Mouse (Mus musculus): ENCODE measurements around the gene Hpcal1. TPM values are rescaled to one million over a fixed set of nuclear protein-coding genes. Genes with fewer than 3 reads are reported as not detected.

Hpcal1 gene
- polyA plus RNA-seq, 1 experiment from 2014 or later, result 58.1 TPM

GRCm38 (mm10) chr12:17657561-17658195, 33.0 kb upstream of the Hpcal1 start:
- Histone ChIP-seq H3K36me3 (ENCODE audit: control insufficient read depth, insufficient read depth, low read length) (no peaks in the 10 kb centered on the region), H3K4me2 (replicated peaks; ENCODE audit: low read depth, low read length) (no peak overlapping the region), H3K4me3 (ENCODE audit: low read length) (no peak overlapping the region), H3K9me3 (ENCODE audit: control insufficient read depth, low read length) (peaks cover 14% of the 10 kb centered on the region), H3K27me3 (ENCODE audit: control insufficient read depth, insufficient read depth, low read length) (no peaks in the 10 kb centered on the region), H3K27ac (ENCODE audit: low read depth, low read length) (no peak overlapping the region), H3K9ac (ENCODE audit: low read depth, low read length) (no peak overlapping the region), H3K4me1 (ENCODE audit: control insufficient read depth, insufficient read depth, low read length) (peaks cover 4% of the 10 kb centered on the region; the same call in 1 of the 2 replicates)
- ATAC-seq (ENCODE audit: low FRiP score, low TSS enrichment), result no peak
- WGBS, result 92% methylated on average over 7 of the region's 7 CpGs

DNA sequence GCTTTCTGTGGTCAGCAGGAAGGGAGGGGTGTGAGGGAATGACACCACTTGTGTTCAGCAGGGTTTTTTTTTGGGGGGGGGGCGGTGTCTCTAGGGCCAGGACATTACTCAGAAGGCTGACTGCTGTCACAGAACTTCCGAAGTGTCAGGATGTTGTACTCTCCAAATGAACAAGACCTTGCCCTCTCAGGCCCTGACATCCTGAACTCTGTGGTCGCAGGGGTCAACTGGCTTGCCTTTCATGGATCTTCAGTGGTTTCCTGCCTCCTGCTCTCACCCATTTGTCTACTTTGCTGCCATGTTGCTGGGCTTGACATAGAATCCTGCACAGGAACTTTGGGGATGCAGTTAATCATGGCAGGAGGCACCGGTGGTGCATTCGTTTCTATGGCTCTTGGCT, 32.1 kb upstream of the Hpcal1 start:
- WGBS, result 33% methylated on average over 5 of the region's 5 CpGs
- no peak overlapping the region for H3K9ac ChIP-seq (ENCODE audit: low read depth, low read length)
- H3K9me3 ChIP-seq (ENCODE audit: control insufficient read depth, low read length), result peaks cover 14% of the 10 kb centered on the region
- no peak overlapping the region for H3K4me3 ChIP-seq (ENCODE audit: low read length)
- peaks cover 4% of the 10 kb centered on the region; the same call in 1 of the 2 replicates for H3K4me1 ChIP-seq (ENCODE audit: control insufficient read depth, insufficient read depth, low read length)
- no peaks in the 10 kb centered on the region for H3K36me3 ChIP-seq (ENCODE audit: control insufficient read depth, insufficient read depth, low read length)
- H3K27ac ChIP-seq (ENCODE audit: low read depth, low read length), result no peak overlapping the region
- no peak for ATAC-seq (ENCODE audit: low FRiP score, low TSS enrichment)
- H3K4me2 ChIP-seq (replicated peaks; ENCODE audit: low read depth, low read length), result no peak overlapping the region
- H3K27me3 ChIP-seq (ENCODE audit: control insufficient read depth, insufficient read depth, low read length), result no peaks in the 10 kb centered on the region

GRCm38 (mm10) chr12:17661483-17661920, 29.2 kb upstream of the Hpcal1 start:
- H3K4me2 ChIP-seq (replicated peaks; ENCODE audit: low read depth, low read length), result no peak overlapping the region
- peaks cover 4% of the 10 kb centered on the region; the same call in 1 of the 2 replicates for H3K4me1 ChIP-seq (ENCODE audit: control insufficient read depth, insufficient read depth, low read length)
- 0 out of 2 replicates have a peak, but pooled peaks cover 5% of the 10 kb centered on the region for H3K9me3 ChIP-seq (ENCODE audit: control insufficient read depth, low read length)
- no peak overlapping the region for H3K9ac ChIP-seq (ENCODE audit: low read depth, low read length)
- peak; percentile 67 for ATAC-seq (ENCODE audit: low FRiP score, low TSS enrichment)
- 8% methylated on average over 4 of the region's 4 CpGs for WGBS
- H3K4me3 ChIP-seq (ENCODE audit: low read length), result no peak overlapping the region
- H3K27me3 ChIP-seq (ENCODE audit: control insufficient read depth, insufficient read depth, low read length), result no peaks in the 10 kb centered on the region
- no peak overlapping the region for H3K27ac ChIP-seq (ENCODE audit: low read depth, low read length)
- H3K36me3 ChIP-seq (ENCODE audit: control insufficient read depth, insufficient read depth, low read length), result no peaks in the 10 kb centered on the region

GRCm38 (mm10) chr12:17663991-17664635, 26.5 kb upstream of the Hpcal1 start:
- Histone ChIP-seq H3K27ac (ENCODE audit: low read depth, low read length) (no peak overlapping the region), H3K36me3 (ENCODE audit: control insufficient read depth, insufficient read depth, low read length) (no peaks in the 10 kb centered on the region), H3K27me3 (ENCODE audit: control insufficient read depth, insufficient read depth, low read length) (no peaks in the 10 kb centered on the region), H3K9me3 (ENCODE audit: control insufficient read depth, low read length) (no peaks in the 10 kb centered on the region), H3K4me1 (ENCODE audit: control insufficient read depth, insufficient read depth, low read length) (peaks cover 4% of the 10 kb centered on the region; the same call in 1 of the 2 replicates), H3K4me3 (ENCODE audit: low read length) (no peak overlapping the region), H3K9ac (ENCODE audit: low read depth, low read length) (no peak overlapping the region), H3K4me2 (replicated peaks; ENCODE audit: low read depth, low read length) (no peak overlapping the region)
- no peak for ATAC-seq (ENCODE audit: low FRiP score, low TSS enrichment)
- 79% methylated on average over 9 of the region's 9 CpGs for WGBS

DNA sequence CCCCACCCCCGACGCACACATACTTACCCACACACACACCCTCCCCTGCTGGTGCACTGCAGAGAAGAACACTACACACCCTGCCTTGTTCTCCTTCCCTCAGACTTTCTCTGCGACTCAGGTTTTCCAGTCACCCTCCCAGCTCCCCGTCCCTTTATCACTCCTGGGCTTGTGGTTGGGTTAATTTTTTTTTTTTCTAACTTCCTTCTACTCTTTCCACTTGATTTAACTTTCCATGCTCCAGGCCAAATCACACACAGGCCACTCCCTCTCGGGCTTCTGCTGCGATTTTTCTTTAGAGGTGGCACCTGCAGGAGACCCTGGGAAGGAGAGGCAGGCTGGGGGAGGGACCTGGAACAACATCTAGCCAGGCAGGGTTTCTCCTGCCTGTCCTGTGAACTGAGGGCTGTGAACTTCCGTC, 24.7 kb upstream of the Hpcal1 start:
- Histone ChIP-seq H3K4me2 (replicated peaks; ENCODE audit: low read depth, low read length) (no peak overlapping the region), H3K4me3 (ENCODE audit: low read length) (no peak overlapping the region), H3K4me1 (ENCODE audit: control insufficient read depth, insufficient read depth, low read length) (peaks cover 4% of the 10 kb centered on the region; the same call in 1 of the 2 replicates), H3K27me3 (ENCODE audit: control insufficient read depth, insufficient read depth, low read length) (no peaks in the 10 kb centered on the region), H3K9me3 (ENCODE audit: control insufficient read depth, low read length) (no peaks in the 10 kb centered on the region), H3K9ac (ENCODE audit: low read depth, low read length) (no peak overlapping the region), H3K36me3 (ENCODE audit: control insufficient read depth, insufficient read depth, low read length) (no peaks in the 10 kb centered on the region), H3K27ac (ENCODE audit: low read depth, low read length) (peak overlapping the region; percentile 74)
- ATAC-seq (ENCODE audit: low FRiP score, low TSS enrichment), result peak; percentile 68
- 49% methylated on average over 7 of the region's 7 CpGs for WGBS

GRCm38 (mm10) chr12:17666616-17667015, 24.0 kb upstream of the Hpcal1 start:
- Histone ChIP-seq H3K27ac (ENCODE audit: low read depth, low read length) (0 out of 2 replicates have a peak overlapping the region, but pooled peaks have one; percentile 30), H3K4me1 (ENCODE audit: control insufficient read depth, insufficient read depth, low read length) (peaks cover 4% of the 10 kb centered on the region; the same call in 1 of the 2 replicates), H3K4me2 (replicated peaks; ENCODE audit: low read depth, low read length) (no peak overlapping the region), H3K9ac (ENCODE audit: low read depth, low read length) (no peak overlapping the region), H3K9me3 (ENCODE audit: control insufficient read depth, low read length) (no peaks in the 10 kb centered on the region), H3K27me3 (ENCODE audit: control insufficient read depth, insufficient read depth, low read length) (no peaks in the 10 kb centered on the region), H3K4me3 (ENCODE audit: low read length) (no peak overlapping the region), H3K36me3 (ENCODE audit: control insufficient read depth, insufficient read depth, low read length) (no peaks in the 10 kb centered on the region)
- 84% methylated on average over 2 of the region's 2 CpGs for WGBS
- 0 out of 2 replicates have a peak, but pooled peaks have one; percentile 14 for ATAC-seq (ENCODE audit: low FRiP score, low TSS enrichment)

GRCm38 (mm10) chr12:17673729-17674128, 16.9 kb upstream of the Hpcal1 start:
- H3K4me2 ChIP-seq (replicated peaks; ENCODE audit: low read depth, low read length), result no peak overlapping the region
- 59% methylated on average over 7 of the region's 7 CpGs for WGBS
- H3K9me3 ChIP-seq (ENCODE audit: control insufficient read depth, low read length), result no peaks in the 10 kb centered on the region
- H3K36me3 ChIP-seq (ENCODE audit: control insufficient read depth, insufficient read depth, low read length), result no peaks in the 10 kb centered on the region
- no peaks in the 10 kb centered on the region for H3K27me3 ChIP-seq (ENCODE audit: control insufficient read depth, insufficient read depth, low read length)
- 0 out of 2 replicates have a peak, but pooled peaks cover 4% of the 10 kb centered on the region for H3K4me1 ChIP-seq (ENCODE audit: control insufficient read depth, insufficient read depth, low read length)
- no peak overlapping the region for H3K27ac ChIP-seq (ENCODE audit: low read depth, low read length)
- no peak overlapping the region for H3K9ac ChIP-seq (ENCODE audit: low read depth, low read length)
- no peak overlapping the region for H3K4me3 ChIP-seq (ENCODE audit: low read length)
- no peak for ATAC-seq (ENCODE audit: low FRiP score, low TSS enrichment)

DNA sequence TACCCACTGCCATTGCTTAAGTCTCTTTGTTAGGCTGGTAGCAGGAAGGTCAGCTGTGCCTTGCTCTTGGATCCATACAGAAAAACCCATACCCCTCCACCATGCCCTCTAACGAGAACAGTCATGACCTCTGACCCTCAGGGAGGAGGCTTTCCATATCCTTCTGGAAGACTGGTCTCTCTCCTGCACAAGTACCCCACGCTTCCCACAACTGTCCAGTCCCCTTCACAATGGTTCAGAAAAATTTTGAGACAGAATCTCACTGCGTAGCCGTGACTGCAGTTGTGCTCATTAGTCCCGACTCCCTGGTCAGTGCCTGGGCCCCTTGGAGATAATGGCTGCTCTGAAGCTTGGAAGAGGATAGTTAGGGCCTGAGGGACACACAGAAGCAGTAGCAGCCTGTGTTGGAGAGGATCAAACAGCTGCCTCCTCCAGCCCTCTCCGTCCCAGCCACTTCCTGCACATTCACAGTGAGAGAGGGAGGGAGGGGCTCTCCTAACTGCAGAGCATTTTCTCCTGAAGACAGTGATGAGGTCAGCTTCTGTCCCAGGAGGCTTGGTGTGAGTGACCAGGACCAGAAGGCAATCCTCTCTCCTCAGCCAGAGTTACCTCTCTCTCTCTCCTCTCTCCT, 16.4 kb upstream of the Hpcal1 start:
- no peak for ATAC-seq (ENCODE audit: low FRiP score, low TSS enrichment)

More for the DNA sequence above, 16.4 kb upstream of the Hpcal1 start:
- Histone ChIP-seq H3K36me3 (ENCODE audit: control insufficient read depth, insufficient read depth, low read length) (no peaks in the 10 kb centered on the region), H3K9me3 (ENCODE audit: control insufficient read depth, low read length) (no peaks in the 10 kb centered on the region), H3K4me2 (replicated peaks; ENCODE audit: low read depth, low read length) (no peak overlapping the region), H3K4me3 (ENCODE audit: low read length) (no peak overlapping the region), H3K27ac (ENCODE audit: low read depth, low read length) (no peak overlapping the region), H3K4me1 (ENCODE audit: control insufficient read depth, insufficient read depth, low read length) (0 out of 2 replicates have a peak, but pooled peaks cover 4% of the 10 kb centered on the region), H3K27me3 (ENCODE audit: control insufficient read depth, insufficient read depth, low read length) (no peaks in the 10 kb centered on the region), H3K9ac (ENCODE audit: low read depth, low read length) (peak overlapping the region; percentile 4; the same call in 1 of the 2 replicates)
- 41% methylated on average over 6 of the region's 6 CpGs for WGBS
